8 mouse cellular contexts compared by ENCODE assay signal in genomic region chr9:27298411-27299285, GRCm38 (mm10). TPM values are rescaled to one million over a fixed set of nuclear protein-coding genes. Genes with fewer than 3 reads are reported as not detected.
DNase-seq lines count a peak whose midpoint lies in the region; ATAC-seq lines count a peak whose summit lies in the region.

Gene Igsf9b, plus strand, starts transcription at chr9:27299204.

- H3K4me3 ChIP-seq in erythroblast, embryonic 14.5 days (replicated peaks): peak within 1 kb of the TSS; percentile 31
- H3K4me3 ChIP-seq in embryonic facial prominence, embryonic 15.5 days (replicated peaks): peak within 1 kb of the TSS; percentile 66
- H3K4me3 ChIP-seq in midbrain, embryonic 12.5 days: peak within 1 kb of the TSS; percentile 80
- peak within 1 kb of the TSS; percentile 65 for H3K4me3 ChIP-seq in stomach, embryonic 14.5 days (ENCODE audit: low read depth, low read length)

- ATAC-seq in erythroblast, adult 5-6 weeks (replicated peaks; ENCODE audit: low FRiP score, poor library complexity, severe bottlenecking): no peak
- peak; percentile 97 for ATAC-seq in embryonic facial prominence, embryonic 15.5 days (ENCODE audit: insufficient number of reproducible peaks, low FRiP score, low TSS enrichment, low read depth)
- peak; percentile 99 for ATAC-seq in midbrain, embryonic 12.5 days (ENCODE audit: low FRiP score, low read depth)
- ATAC-seq in stomach, embryonic 14.5 days (ENCODE audit: insufficient number of reproducible peaks, insufficient read depth, low FRiP score, low read depth): peak; percentile 98

- no peaks in the 10 kb centered on the region for H3K4me1 ChIP-seq in erythroblast, embryonic 14.5 days (ENCODE audit: control insufficient read depth)
- peaks cover 22% of the 10 kb centered on the region for H3K4me1 ChIP-seq in embryonic facial prominence, embryonic 15.5 days
- H3K4me1 ChIP-seq in midbrain, embryonic 12.5 days: peaks cover 42% of the 10 kb centered on the region
- 0 out of 2 replicates have a peak, but pooled peaks cover under 1% of the 10 kb centered on the region for H3K4me1 ChIP-seq in stomach, embryonic 14.5 days (ENCODE audit: control insufficient read depth, insufficient read depth, low read length)

- H3K9ac ChIP-seq in embryonic facial prominence, embryonic 15.5 days: no peak within 1 kb of the TSS
- peak within 1 kb of the TSS; percentile 71 for H3K9ac ChIP-seq in midbrain, embryonic 12.5 days (replicated peaks)
- H3K9ac ChIP-seq in stomach, embryonic 14.5 days (replicated peaks; ENCODE audit: low read depth, low read length): peak within 1 kb of the TSS; percentile 14; the same call in 1 of the 2 replicates

- H3K36me3 ChIP-seq in erythroblast, embryonic 14.5 days (ENCODE audit: control insufficient read depth): no peaks in the 10 kb centered on the region
- H3K36me3 ChIP-seq in embryonic facial prominence, embryonic 15.5 days: no peaks in the 10 kb centered on the region
- H3K36me3 ChIP-seq in midbrain, embryonic 12.5 days: no peaks in the 10 kb centered on the region
- H3K36me3 ChIP-seq in stomach, embryonic 14.5 days (ENCODE audit: control insufficient read depth, insufficient read depth, low read length): no peaks in the 10 kb centered on the region

- no peaks in the 10 kb centered on the region for H3K9me3 ChIP-seq in erythroblast, embryonic 14.5 days (ENCODE audit: control insufficient read depth, low read length)
- no peaks in the 10 kb centered on the region for H3K9me3 ChIP-seq in embryonic facial prominence, embryonic 15.5 days (replicated peaks)
- no peaks in the 10 kb centered on the region for H3K9me3 ChIP-seq in midbrain, embryonic 12.5 days
- H3K9me3 ChIP-seq in stomach, embryonic 14.5 days (ENCODE audit: control insufficient read depth, low read depth, low read length): no peaks in the 10 kb centered on the region

- intact Hi-C loops in left cerebral cortex, postnatal 36 days (cut with DNase I): loop anchor here (5.0 kb wide), 1 partner anchor 106 kb away; no protein-coding TSS in a partner anchor

- peak within 1 kb of the TSS; percentile 90 for H3K4me2 ChIP-seq in embryonic facial prominence, embryonic 15.5 days (replicated peaks)
- H3K4me2 ChIP-seq in midbrain, embryonic 12.5 days (replicated peaks): peak within 1 kb of the TSS; percentile 94
- peak within 1 kb of the TSS; percentile 84 for H3K4me2 ChIP-seq in stomach, embryonic 14.5 days (replicated peaks; ENCODE audit: low read depth, low read length)

- no peak within 1 kb of the TSS for H3K27ac ChIP-seq in embryonic facial prominence, embryonic 15.5 days (replicated peaks)
- peak within 1 kb of the TSS; percentile 69 for H3K27ac ChIP-seq in midbrain, embryonic 12.5 days (replicated peaks)
- no peak within 1 kb of the TSS for H3K27ac ChIP-seq in stomach, embryonic 14.5 days (ENCODE audit: low read length)

- H3K27me3 ChIP-seq in erythroblast, embryonic 14.5 days (ENCODE audit: control insufficient read depth): peaks cover 45% of the 10 kb centered on the region
- H3K27me3 ChIP-seq in embryonic facial prominence, embryonic 15.5 days: peaks cover 34% of the 10 kb centered on the region
- H3K27me3 ChIP-seq in midbrain, embryonic 12.5 days: peaks cover 37% of the 10 kb centered on the region
- H3K27me3 ChIP-seq in stomach, embryonic 14.5 days (ENCODE audit: control insufficient read depth, insufficient read depth, low read length): 0 out of 2 replicates have a peak, but pooled peaks cover 9% of the 10 kb centered on the region

- DNase-seq in heart, adult 8-10 months (ENCODE audit: low spot score): peak; percentile 92
- peak; percentile 89 for DNase-seq in kidney, adult 18-20 months
- DNase-seq in left cerebral cortex, postnatal 36 days (ENCODE audit: low spot score in 2 of 2): peak; percentile 95 to 96

- WGBS in embryonic facial prominence, embryonic 15.5 days: under 1% methylated on average over 38 of the region's 40 CpGs
- WGBS in midbrain, embryonic 12.5 days: under 1% methylated on average over 40 of the region's 40 CpGs
- under 1% methylated on average over 40 of the region's 40 CpGs for WGBS in stomach, embryonic 14.5 days

RNA-seq across cellular contexts. Expression of gene Igsf9b, which starts in this region (rescaled TPM):
- polyA plus RNA-seq in erythroblast, embryonic 14.5 days (2012): not detected in 2 replicates
- total RNA-seq in erythroblast, adult 5-6 weeks (2015; ENCODE audit: low replicate concordance): not detected in 2 replicates
- total RNA-seq in erythroblast, adult 5-6 weeks (2017; ENCODE audit: low replicate concordance): under 0.01 TPM in 1 of 2 replicates, not detected in the other
- 2.6 and 2.8 TPM in 2 replicates for polyA plus RNA-seq in embryonic facial prominence, embryonic 15.5 days (2015; fragmentation: Nextera tagmentation; extraction: Ambion mirVana)
- 1 to 10 TPM; 3.7 to 4.9 (median 4.4) TPM for total RNA-seq in heart, adult 8-10 months (2022)
- total RNA-seq in left cerebral cortex, postnatal 36 days (2021): 10 to 100 TPM; 49.8 to 69.8 TPM
- polyA plus RNA-seq in midbrain, embryonic 12.5 days (2016; fragmentation: Nextera tagmentation; extraction: Ambion mirVana): 8.1 and 8.8 TPM in 2 replicates
- 5.9 and 6.0 TPM in 2 replicates for polyA plus RNA-seq in stomach, embryonic 14.5 days (2014; fragmentation: Nextera tagmentation; extraction: Ambion mirVana)

Comparison
In these comparisons a context has a peak if more than half of its experiments do, and no peak if none do; other contexts are left out.
1. RNA of gene Igsf9b (total RNA-seq): 49.8 to 69.8 TPM in left cerebral cortex, postnatal 36 days; 3.7 to 4.9 TPM in heart, adult 8-10 months and under 0.01 TPM in erythroblast, adult 5-6 weeks; every median in the first group is over 4 times any median in the second.
2. Peak in every context shown above with its lines, with median percentiles within 50 percentile points of each other: H3K4me3 ChIP-seq, H3K4me2 ChIP-seq and DNase-seq.